Mouse (Mus musculus) cerebellum, adult 9-10 months (tissue): ENCODE results near the gene Tmem79.
"Not testable (repeated sequence)": the region's sequence is repeated elsewhere in the genome, so short reads cannot be mapped to it uniquely, and the experiment has no call there.

Source experiments
- DNase-seq: peaks from one replicate; pipeline ENCODE4 v3.0.0; 2022

Gene Tmem79

DNA sequence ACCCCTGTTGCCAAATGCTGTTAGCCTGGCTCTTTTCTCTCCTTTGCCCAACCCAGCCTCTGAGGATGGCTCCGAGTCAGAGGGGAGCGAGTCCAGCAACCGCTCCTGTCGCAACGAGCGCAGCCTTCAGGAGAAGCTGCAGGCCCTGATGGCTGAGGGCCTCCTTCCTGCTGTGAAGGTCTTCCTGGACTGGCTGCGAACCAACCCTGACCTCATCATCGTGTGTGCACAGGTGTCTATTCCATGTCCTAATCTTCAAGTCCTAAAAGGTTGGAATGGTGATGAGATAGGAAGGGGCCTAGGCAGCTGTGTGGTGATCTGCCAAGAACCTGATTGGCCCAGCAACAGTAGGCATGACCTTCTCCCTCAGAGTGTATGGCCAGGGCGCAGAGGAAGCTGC lies 17.0 kb upstream of the Tmem79 start:
- DNase-seq = peak; percentile 76

DNA sequence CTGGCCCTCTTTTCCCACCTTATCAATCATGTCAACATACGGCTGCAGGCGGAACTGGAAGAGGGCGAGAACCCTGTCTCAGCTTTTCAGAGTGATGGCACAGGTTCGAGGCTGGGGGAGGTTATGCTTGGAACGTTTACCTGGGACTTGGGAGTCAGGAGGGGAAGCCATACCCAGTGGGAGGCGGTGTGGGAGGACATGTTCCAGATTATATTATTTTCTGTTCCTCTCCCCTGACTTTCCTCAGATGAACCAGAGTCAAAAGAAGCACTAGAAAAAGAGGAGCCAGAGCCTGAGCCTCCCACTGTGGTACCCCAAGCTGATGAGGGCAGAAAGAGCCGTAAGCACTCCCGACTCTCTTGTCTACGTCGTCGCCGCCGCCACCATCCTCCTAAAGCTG lies 14.8 kb upstream of the Tmem79 start:
- DNase-seq = no peak

DNA sequence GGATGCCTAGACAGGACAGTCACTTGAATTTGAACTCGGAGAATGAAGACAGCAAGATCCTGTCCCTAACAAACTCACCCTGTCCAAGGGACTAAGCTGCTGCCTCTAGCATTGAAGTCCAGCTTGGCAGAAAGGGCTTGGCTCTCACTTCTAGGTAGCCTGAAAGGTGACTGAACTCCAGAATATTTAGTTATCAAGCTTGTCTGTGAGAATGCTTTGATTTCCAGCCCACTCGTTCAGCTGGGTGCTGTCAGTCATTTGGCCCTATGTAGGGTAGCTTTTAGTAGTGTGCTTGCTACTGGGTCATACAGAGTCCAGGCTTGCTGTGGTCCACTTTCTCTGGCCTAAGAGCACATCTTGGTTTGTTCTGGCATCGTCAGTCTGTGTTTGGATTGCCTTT lies 3.1 kb upstream of the Tmem79 start:
- no peak for DNase-seq

DNA sequence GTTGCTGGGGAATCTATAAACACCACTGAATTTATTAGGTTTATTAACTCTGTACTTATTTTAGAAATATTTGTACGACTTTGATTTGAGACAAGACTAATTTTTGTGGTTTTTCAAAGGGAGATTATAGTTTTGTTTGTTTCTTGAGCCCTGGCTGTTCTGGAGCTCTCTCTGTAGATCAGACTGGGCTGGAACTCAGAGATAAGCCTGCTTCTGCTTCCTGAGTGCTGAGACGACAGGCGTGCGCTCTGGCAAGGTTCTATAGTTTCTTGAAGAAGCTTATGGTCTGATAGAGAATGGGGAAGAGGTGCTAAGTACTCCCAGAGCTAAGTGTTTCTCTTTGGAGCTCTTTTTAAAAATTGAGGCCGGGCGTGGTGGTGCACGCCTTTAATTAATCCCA lies 2.4 kb upstream of the Tmem79 start:
- no peak for DNase-seq

DNA sequence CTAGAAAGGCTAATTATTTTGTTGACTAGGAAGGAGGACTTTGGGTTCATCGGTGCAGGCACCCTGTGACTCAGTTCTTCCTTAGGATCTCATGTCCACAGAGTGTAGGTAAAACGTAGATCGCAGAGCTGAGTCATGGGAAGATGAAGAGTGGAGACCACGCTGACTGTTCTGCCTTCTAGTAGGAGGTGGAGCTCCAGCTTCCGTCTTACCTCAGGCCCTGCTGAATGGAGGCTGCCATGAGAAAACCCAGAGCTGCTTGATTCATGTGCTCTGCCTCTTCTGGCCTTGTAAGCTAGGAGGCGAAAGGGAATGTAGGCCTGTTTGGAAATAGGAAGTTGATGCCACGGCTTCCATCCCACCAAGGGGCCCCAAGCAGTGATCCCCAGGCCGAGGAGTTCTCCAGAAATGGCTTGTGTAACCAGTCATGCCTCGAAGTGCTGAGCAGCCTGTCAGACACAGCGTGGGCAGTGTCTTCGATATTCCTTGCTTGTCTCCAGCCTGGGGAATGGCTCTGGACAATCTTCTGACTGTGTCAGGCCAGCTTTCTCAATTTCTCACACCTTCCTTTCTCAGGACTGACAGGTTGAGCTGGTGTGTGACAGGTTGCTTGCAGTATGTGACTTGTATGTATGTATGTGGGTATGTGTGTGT lies 1.5 kb upstream of the Tmem79 start:
- DNase-seq = no peak

DNA sequence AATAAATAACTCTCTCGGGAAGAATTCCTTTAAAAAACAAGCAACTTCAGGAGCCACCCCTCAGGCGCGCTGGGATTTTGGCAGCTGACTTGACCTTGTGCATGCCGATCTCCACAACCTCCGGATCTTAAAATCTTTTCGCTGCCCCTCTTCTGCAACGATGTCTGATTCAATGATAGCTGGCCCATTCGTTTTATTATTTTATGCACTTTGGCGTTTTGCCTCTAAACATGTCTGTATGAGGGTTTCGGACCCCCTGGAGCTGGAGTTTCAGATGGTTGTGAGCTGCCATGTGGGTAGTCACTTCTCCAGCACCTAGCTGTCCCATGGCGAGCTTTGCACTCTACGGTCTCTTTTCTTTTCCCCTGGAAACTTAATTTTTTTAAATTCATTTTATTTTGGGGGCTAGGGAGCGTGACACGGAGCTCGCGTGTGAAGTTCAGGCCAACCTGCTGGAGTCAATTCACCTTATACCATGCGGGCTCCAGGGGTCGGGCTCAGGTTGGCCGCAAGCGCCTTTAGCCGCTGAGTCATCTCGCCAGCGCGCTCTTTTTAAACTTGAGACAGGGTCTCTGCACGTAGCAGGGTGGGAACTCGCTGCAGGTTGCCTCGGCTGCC lies 403 bp downstream of the Tmem79 start:
- DNase-seq = peak; percentile 65

DNA sequence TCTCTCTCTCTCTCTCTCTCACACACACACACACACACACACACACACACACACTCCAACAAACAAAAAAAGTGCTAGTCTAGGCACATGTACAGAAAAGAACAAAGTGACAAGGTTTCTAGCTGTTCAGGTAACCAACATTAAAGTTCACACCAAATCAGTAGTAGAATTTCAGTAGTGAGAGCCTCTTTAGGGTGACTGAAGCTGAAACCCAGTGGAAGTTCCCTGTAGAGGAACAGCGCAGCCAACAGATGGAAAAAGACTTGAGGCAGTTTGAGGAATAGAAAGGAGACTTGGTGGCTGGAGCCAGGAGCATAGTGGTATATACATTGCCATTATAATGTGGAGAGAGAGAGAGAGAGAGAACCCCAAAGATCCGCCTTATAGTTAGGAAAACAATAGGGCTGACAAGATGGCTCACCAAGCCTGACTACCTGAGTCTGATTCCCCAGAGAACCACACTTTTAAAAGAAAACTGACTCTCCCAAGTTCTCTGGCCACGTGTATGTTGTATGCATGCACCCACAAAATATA lies 979 bp downstream of the Tmem79 start:
- DNase-seq = no peak

DNA sequence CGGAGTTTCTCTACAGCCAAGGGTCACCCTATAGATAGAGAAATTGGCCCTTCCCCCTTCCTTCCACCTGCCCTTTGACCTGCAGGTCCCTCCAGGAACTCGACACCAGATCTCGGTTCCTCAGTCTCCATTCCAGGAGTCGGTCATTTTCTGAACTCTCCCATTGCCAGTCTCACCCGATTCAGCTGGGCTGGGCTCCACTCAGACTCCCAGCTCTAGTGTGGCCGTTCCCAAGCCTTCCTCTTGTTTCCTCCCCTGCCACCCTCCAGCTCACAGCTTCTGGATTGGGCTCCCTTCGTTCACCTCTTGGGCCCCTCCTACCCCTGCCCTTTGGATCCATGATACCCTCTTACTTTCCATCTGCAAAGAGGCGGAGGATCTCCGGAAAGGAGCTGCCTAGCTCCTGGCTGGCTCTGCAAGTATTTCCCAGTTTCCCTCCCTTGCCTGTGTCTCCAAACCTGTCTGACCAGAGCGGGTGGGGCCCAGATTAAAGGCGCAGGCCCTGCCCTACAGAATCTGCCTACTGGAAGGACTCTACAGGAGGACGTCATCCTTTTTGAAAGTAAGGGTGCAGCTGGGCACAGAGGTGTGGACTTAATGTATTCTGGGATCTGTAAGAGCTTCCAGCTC lies 1.8 kb downstream of the Tmem79 start:
- no peak for DNase-seq

DNA sequence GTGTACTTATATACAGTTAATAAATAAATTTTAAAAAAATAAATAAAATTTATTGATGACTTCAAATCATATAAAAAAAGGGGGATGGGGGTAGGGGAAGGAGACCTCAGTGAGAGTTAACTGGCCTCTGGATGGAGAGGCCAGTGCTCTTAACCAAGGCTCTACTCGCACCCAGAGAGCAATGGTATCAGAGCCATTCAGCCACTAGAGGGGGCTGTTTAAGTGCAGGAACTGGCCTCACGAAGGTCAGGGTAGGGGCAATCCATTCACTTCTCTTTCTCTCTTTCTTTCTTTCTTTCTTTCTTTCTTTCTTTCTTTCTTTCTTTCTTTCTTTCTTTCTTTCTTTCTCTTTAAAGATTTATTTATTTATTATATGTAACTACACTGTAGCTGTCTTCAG lies 4.7 kb downstream of the Tmem79 start:
- DNase-seq = peak; percentile 61

DNA sequence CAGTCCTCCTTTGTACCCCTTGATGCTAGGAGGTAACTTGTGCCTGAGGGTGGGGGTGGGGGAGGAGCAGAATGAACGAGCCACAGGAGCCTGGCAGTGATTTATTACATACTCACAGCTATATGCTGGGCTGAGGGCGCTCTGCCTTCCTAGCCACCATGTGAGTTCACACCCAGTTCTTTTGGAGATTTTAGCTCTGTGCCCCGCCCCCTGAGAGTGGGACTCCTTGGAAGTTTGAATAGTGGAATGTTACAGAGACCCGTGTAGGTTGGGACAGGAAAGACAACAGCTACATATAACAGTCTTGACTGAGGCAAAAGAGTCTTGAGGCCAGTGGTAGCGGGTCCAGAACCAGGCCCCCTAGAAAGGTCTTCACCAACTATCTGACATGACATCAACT lies 7.0 kb downstream of the Tmem79 start:
- no peak for DNase-seq

DNA sequence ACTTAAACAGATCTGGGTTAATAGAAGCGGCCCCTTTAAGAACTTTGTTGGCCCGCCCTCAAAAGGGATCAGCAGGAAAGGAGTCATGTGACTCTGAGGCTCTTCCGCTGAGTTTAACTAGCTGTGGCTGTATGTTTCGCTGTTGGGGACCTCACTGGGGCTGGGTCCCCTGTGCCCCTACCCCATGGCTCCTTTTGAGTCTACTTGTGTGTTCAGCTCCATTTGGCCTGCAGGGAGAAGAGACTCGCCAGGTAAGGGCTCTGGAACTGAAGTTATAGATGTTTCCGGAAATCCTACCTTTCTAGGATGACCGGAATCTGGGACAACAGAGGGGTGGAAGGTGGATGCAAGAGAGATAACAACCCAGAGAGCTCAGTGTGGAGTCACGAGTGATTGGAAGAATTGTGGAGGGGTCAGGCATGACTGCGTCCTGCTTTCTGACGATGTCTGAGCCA lies 11.0 kb downstream of the Tmem79 start, which contains the start of gene Glmp:
Glmp (plus strand) TSS at position 73 of the 455 bp plus-strand sequence.
- DNase-seq = peak; percentile 72

DNA sequence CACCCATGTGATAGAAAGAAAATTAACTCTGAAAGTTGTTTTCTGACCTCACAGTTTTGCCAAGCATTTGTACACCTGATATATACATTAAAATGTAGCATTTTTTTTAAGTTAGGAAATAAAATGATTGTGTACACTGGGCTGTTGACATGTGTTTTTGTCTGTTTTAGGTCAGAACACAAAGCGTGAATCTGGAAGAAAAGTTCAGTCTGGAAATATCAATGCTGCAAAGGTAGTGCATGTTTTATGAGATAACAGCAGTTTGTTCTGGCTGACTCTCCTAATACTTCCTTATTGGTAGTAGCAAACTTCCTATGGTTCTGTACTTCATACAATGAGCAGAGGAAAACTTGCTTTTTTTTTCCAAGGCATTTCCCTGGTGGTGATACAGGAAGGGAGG lies 36.8 kb downstream of the Tmem79 start:
- DNase-seq = no peak

DNA sequence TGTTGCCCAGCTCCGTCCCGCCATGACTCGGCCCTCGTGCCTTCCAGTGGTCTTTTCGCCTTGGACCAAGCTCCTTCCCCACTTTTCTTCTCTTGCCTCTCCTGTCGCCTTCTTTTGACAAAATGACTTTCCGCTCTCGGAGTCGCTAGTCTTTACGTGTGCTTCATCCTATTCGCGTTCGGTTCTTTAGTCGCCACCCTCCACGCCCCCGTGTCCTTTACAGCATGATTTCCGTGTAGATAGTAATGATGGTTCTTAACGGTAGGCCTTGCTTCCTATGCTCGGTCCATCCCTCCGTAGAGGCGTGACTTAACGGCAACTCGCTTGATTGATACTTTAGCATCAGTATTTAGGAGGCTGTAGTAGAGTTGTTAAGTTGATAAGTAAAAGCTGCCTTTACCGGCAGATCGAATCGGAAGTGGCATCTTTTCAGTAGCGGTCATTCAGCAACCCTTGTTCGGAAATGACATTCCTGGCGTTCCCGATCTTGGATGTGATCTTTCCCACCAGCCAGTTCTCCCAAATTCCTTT lies 38.6 kb downstream of the Tmem79 start:
- no peak for DNase-seq

DNA sequence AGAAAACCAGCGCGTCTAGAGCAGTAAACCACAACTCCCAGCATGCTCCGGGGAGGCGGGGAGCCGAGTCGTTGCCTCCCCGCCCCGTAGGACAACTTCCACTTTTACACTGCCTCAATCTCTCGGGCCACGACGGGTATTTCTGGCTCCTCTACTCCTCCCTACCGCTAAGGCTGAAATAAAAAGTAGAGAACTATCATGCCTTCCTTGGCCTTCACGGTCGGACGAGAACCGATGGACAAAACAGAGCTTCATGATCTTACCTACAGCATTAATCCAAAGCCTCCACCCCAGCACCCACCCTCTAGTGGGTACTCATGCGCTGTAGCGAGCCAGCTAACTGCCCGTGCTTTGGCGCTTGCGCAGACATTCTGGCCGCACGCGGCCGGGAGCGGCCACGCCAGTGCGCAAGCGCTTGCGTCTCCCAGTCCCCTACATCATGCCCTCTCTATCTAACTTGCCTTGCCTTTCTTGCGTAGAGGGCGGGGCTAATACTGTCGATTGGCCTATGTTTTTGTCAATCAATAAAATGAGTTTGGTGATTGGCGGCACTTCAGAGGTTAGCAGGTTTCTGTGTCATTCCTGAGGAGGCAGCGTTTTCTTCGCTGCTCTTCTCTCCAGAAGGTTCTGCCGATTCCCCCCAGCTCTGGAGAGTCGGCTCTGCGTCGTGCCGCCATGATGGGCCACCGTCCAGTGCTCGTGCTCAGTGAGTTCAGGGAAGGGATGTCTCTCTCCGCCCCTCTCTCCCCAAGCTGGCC lies 39.2 kb downstream of the Tmem79 start, which contains the start of the genes Tsacc and Cct3:
Tsacc (minus strand) TSS at position 439 of the 758 bp plus-strand sequence.
Cct3 (plus strand) TSS at position 556 of the 758 bp plus-strand sequence.
- peak; percentile 100 for DNase-seq

DNA sequence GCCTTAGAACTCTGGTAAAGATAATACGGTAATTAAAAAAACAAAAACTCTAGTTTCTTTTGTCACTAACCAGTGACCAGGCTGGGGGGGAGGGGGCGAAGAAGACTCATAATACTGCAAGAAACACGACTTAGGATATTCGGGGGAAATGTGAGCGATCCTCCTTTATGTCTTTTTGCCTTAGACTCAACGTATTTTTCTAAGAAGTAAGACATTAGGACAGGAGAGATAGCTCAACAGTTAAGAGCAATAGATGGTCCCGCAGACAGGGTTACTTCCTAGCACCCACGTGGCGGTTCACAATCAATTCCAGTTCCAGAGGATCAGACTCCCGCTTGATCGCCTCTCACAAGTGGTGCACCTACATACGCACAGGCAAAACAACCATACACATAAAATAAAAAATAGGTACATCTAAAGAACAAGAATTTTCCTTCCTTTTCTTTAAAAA lies 39.8 kb downstream of the Tmem79 start:
- DNase-seq = no peak

DNA sequence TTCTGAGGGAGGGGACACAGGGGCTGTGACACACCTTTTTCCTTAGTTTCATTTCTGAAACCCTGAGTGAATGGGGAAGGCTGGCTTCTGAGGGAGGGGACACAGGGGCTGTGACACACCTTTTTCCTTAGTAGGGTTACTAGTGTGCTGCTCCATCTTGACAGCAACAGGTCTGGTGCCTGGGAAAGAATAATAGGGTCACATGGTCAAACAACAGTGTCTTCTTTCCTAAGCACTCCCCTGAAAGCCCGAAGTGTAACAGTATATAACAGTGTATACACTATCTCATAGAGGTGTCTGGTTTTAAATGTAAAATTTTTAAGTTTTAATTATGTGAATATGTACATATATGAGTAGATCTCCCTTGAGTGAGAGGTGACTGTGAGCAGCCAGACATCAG lies 40.7 kb downstream of the Tmem79 start:
- DNase-seq = peak; percentile 31

DNA sequence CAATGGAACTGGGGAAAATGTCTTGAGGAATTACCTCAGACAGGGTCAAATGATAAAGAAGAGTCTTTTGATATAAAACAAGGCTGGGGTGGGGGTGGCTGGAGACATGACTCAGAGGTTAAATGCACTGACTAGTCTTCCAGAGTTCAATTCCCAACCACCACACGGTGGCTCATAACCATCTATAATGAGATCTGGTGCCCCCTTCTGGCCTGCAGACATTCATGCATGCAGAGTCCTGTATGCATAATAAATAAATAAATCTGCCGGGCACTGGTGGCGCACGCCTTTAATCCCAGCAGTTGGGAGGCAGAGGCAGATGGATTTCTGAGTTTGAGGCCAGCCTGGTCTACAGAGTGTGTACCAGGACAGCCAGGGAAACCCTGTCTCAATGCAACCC lies 44.0 kb downstream of the Tmem79 start:
- peak; percentile 28 for DNase-seq

DNA sequence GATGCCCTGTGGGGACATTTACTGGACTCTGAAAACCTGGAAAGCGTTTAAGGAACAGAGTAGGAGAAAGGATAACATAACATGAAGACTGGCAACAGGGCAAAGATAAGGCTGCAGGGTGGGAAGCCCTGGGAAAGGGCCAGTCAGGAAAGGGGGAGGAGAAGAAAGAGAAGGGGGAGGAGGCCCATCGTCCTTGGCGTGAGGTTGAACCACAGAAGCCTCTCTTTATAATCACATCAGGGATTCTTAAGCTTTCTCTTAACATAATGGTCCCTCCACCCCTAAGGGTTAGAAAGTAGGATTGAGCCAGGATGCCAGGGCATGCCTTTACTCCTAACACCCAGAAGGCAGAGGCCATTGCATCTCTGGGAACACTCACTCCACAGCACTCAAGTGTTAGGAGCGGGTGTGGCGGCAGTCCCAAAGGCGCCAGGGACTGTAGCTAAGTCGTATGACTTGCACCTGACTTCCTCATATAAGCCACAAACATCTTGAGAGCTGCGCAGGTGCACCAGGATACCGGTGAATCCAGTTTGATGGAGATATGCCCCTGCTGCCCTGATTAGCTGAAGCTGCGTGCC lies 47.7 kb downstream of the Tmem79 start:
- DNase-seq = not testable (repeated sequence)

DNA sequence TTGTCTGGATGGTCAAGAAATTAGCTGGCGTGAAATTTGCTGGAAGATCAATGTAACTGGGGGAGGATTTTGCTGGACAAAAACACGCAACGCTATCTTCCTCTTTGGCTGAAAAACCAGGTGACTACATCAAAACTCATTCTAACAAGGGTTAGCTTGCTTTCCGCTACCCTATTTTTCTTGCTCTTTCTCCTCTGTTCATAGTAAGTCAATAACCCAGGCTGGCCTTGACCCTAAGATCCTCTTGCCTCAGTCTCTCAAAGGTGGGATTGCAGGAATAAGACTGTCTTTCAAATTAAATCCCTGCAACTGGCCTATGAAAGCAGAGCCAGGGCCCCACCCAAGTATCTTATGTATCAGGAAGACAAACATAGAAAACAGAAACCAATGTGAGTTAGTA lies 48.8 kb downstream of the Tmem79 start, which contains the start of gene Gm38392:
Gm38392 (minus strand) TSS at position 101 of the 400 bp plus-strand sequence.
- no peak for DNase-seq

DNA sequence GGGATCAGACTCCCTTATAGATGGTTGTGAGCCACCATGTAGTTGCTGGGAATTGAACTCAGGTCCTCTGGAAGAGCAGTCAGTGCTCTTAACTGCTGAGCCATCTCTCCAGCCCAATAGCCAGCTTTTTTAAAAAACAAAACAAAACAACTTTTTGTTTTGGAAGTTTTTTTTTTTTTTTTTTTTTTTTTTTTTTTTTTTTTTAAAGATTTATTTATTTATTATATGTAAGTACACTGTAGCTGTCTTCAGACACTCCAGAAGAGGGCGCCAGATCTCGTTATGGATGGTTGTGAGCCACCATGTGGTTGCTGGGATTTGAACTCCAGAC lies 50.4 kb downstream of the Tmem79 start:
- DNase-seq = not testable (repeated sequence)

DNA sequence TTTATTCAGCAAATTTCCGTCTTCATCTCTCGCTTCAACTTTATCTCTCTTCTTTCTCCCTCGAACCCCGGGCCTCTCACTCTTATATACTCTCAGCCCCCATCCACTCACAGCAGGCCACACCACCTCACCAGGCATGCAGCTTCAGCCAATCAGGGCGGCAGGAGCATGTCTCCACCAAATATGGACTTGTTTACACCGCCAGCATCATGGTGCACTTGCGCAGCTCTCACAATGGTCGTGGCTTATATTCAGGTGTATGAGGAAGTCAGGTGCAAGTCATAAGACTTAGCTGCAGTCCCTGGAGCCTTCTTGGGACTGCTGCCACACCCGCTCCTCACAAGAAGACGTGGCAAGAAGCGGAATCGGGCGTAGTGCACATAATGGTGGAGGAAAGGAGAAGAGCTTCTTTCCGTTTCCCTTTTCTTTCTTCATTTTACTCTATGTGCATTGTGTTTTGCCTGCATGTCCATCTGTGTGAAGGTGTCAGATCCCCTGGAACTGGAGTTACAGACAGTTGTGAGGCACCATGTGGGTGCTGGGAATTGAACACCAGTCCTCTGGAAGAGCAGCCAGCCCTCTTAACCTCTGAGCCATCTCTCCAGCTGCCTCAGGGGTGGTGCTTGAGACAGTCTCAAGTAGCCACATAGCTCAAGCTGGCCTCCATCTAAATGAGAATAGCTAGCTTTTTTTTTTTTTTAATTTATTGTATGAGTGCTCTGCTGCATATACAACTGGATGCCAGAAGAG lies 51.0 kb downstream of the Tmem79 start:
- DNase-seq = not testable (repeated sequence)
